Mouse (Mus musculus): ENCODE data around the gene Gm5678. TPM values are rescaled to one million over a fixed set of nuclear protein-coding genes. Genes with fewer than 3 reads are reported as not detected.
"Not testable (repeated sequence)": the region's sequence is repeated elsewhere in the genome, so short reads cannot be mapped to it uniquely, and the experiment has no call there.

The Gm5678 gene
- polyA plus RNA-seq, 1 experiment from 2014 or later, result 0.34 TPM

DNA sequence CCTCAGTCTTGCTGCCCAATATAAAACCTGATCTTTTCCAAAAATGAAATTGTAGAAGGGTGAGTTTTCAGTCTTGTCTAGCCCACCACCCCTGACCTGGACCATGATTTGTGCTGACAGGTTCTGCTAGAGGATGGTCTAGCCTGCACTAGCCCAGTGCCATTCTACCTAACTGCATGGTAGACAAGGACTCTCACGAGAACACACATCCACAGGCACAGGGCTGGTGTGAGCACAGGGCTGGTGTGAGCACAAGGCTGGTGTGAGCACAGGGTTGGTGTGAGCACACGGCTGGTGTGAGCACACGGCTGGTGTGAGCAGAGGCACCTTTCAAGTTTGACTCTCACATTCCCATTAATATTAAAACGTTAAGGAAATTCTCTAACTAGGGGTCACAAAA, 3.2 kb upstream of the Gm5678 start:
- H3K36me3 ChIP-seq (ENCODE audit: control insufficient read depth, insufficient read depth, low read length), result no peaks in the 10 kb centered on the region
- H3K4me3 ChIP-seq (replicated peaks; ENCODE audit: low read length), result no peak overlapping the region
- no peak overlapping the region for H3K27ac ChIP-seq (ENCODE audit: low read length)
- H3K27me3 ChIP-seq (ENCODE audit: control insufficient read depth, insufficient read depth, low read length), result no peaks in the 10 kb centered on the region
- 83% methylated on average over 4 of the region's 4 CpGs for WGBS
- H3K4me2 ChIP-seq (ENCODE audit: low read depth, low read length), result no peak overlapping the region
- ATAC-seq (ENCODE audit: insufficient read depth, low FRiP score), result no peak
- no peak overlapping the region for H3K9ac ChIP-seq (ENCODE audit: low read length)
- H3K9me3 ChIP-seq (replicated peaks; ENCODE audit: control insufficient read depth, low read length), result no peaks in the 10 kb centered on the region
- H3K4me1 ChIP-seq (ENCODE audit: control insufficient read depth, insufficient read depth, low read length), result no peaks in the 10 kb centered on the region

DNA sequence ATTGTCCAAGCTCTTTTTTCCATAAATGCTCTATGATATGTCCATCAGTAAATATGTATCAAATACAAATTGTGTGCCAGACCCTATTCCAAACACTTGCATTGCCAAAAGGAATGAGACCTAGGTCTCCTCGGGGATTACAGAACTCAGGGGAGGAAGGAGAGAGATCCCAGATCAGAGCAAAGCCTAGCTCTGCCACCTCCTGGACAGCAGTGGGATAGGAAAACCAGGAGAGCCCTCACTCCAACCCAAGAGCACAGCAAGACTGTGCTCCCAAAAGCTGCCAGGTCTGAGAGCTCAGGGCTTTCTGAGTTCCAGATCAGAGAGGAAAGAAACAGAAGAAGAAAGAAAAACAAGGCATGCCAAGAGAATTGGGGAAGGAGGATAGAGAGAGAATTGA, 1.2 kb upstream of the Gm5678 start:
- Histone ChIP-seq H3K4me2 (ENCODE audit: low read depth, low read length) (no peak overlapping the region), H3K4me3 (replicated peaks; ENCODE audit: low read length) (no peak overlapping the region), H3K4me1 (ENCODE audit: control insufficient read depth, insufficient read depth, low read length) (no peaks in the 10 kb centered on the region), H3K36me3 (ENCODE audit: control insufficient read depth, insufficient read depth, low read length) (no peaks in the 10 kb centered on the region), H3K9ac (ENCODE audit: low read length) (no peak overlapping the region), H3K27me3 (ENCODE audit: control insufficient read depth, insufficient read depth, low read length) (no peaks in the 10 kb centered on the region), H3K9me3 (replicated peaks; ENCODE audit: control insufficient read depth, low read length) (no peaks in the 10 kb centered on the region), H3K27ac (ENCODE audit: low read length) (no peak overlapping the region)
- no peak for ATAC-seq (ENCODE audit: insufficient read depth, low FRiP score)
- 7% methylated on average over 1 of the region's 1 CpGs for WGBS

DNA sequence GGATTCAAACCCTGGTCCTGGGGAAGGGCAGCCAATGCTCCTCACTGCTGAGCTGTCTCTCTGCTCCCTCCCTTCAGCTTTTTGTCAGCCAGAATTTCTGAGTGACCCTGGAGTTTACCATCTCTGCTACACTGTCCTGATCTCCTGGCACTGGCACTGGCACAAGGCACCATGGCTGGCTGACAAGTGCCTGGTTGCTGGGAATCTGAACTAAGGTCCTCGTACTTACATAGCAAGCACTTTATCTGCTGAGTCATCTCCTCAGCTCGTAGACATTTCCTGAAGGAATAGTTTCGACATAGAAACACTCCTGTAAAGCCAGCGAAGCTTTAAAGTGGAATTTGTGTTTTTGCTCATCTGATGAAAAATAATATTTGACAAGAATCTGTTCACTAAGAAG, 16.1 kb downstream of the Gm5678 start:
- WGBS, result 57% methylated on average over 4 of the region's 4 CpGs
- H3K27me3 ChIP-seq (ENCODE audit: control insufficient read depth, insufficient read depth, low read length), result no peaks in the 10 kb centered on the region
- H3K27ac ChIP-seq (ENCODE audit: low read length), result no peak overlapping the region
- no peak overlapping the region for H3K4me2 ChIP-seq (ENCODE audit: low read depth, low read length)
- no peak for ATAC-seq (ENCODE audit: insufficient read depth, low FRiP score)
- H3K36me3 ChIP-seq (ENCODE audit: control insufficient read depth, insufficient read depth, low read length), result no peaks in the 10 kb centered on the region
- no peaks in the 10 kb centered on the region for H3K9me3 ChIP-seq (replicated peaks; ENCODE audit: control insufficient read depth, low read length)
- H3K4me3 ChIP-seq (replicated peaks; ENCODE audit: low read length), result no peak overlapping the region
- H3K9ac ChIP-seq (ENCODE audit: low read length), result no peak overlapping the region
- H3K4me1 ChIP-seq (ENCODE audit: control insufficient read depth, insufficient read depth, low read length), result no peaks in the 10 kb centered on the region

DNA sequence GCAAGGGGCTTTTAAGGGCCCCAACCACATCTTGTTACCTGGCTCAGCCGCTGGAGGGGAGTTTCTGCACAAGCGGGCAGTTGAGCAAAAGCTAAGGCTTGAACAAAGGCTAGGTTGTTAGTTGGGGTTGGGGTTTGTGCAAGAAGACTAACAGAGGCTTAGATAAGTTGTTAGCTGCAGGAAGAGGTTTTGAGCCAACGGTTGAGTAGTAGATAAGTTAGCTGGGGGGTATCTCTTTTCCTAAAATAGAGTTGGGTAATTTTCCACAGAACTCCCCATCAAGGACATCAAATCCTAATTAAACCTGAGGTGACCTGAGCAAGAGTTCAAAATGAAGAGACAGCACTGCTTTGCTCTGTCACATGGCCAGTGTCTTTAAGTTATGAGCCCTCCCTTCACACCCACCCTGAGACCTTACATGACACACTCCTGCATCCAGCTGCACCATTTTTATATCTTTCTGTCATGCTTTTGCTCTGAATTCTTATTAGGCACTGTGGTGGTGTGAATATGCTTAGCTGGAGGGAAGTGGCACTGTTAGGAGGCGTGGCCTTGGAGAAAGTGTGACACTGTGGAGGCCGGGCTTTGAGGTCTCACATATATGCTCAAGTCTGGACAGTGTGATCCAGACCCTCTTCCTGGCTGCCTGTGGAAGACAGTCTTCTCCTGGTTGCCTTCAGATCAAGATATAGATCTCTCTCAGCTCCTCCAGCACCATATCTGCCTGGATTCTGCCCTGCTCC, 20.7 kb downstream of the Gm5678 start:
- H3K27me3 ChIP-seq (ENCODE audit: control insufficient read depth, insufficient read depth, low read length), result no peaks in the 10 kb centered on the region
- no peaks in the 10 kb centered on the region for H3K4me1 ChIP-seq (ENCODE audit: control insufficient read depth, insufficient read depth, low read length)
- no peak overlapping the region for H3K4me2 ChIP-seq (ENCODE audit: low read depth, low read length)
- H3K9ac ChIP-seq (ENCODE audit: low read length), result no peak overlapping the region
- no peaks in the 10 kb centered on the region for H3K36me3 ChIP-seq (ENCODE audit: control insufficient read depth, insufficient read depth, low read length)
- no peak for ATAC-seq (ENCODE audit: insufficient read depth, low FRiP score)
- H3K9me3 ChIP-seq (replicated peaks; ENCODE audit: control insufficient read depth, low read length), result no peaks in the 10 kb centered on the region
- H3K4me3 ChIP-seq (replicated peaks; ENCODE audit: low read length), result no peak overlapping the region
- no peak overlapping the region for H3K27ac ChIP-seq (ENCODE audit: low read length)
- WGBS, result 74% methylated on average over 5 of the region's 5 CpGs

DNA sequence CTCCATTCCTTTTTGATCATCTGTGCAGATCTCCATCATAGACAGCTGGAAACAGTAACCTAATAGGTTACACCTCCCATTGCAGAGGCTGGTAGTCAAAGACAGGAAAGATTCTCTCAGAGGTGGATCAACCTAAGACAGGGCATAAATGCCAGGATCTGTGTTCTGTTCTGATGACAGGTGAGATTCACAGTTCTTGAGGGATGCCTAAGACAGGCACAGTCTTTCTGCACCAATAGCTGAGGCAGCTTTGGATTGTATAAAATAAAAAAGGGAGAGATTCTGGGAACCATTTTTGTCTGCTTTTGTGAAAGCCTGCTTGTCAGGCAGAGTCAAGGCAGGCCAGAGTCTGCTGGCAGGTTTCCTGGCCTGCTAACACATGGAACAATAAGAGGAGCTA, 40.1 kb downstream of the Gm5678 start:
- Histone ChIP-seq H3K9me3 (replicated peaks; ENCODE audit: control insufficient read depth, low read length) (peaks cover 3% of the 10 kb centered on the region), H3K4me1 (ENCODE audit: control insufficient read depth, insufficient read depth, low read length) (no peaks in the 10 kb centered on the region), H3K4me3 (replicated peaks; ENCODE audit: low read length) (no peak overlapping the region), H3K27me3 (ENCODE audit: control insufficient read depth, insufficient read depth, low read length) (no peaks in the 10 kb centered on the region), H3K36me3 (ENCODE audit: control insufficient read depth, insufficient read depth, low read length) (no peaks in the 10 kb centered on the region; the same call in 1 of the 2 replicates), H3K4me2 (ENCODE audit: low read depth, low read length) (no peak overlapping the region), H3K27ac (ENCODE audit: low read length) (no peak overlapping the region), H3K9ac (ENCODE audit: low read length) (no peak overlapping the region)
- no peak for ATAC-seq (ENCODE audit: insufficient read depth, low FRiP score)

DNA sequence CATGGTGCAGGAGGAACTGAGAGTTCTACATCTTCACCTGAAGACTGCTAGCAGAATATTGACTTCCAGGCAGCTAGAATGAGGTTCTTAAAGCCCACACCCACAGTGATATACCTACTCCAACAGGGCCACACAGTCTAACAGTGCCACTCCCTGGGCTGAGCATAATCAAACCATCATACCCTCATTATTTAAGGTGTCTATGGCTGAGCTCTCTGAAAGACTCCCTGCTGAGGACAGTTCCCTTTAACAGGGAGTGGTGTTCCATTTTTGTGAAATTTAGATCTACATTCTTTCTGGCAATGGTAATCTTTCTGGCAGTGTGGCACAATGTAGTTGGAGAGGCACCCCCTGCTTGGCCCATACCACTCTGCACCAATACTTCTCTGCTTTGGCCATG, 41.6 kb downstream of the Gm5678 start:
- ATAC-seq (ENCODE audit: insufficient read depth, low FRiP score), result no peak
- H3K27ac ChIP-seq (ENCODE audit: low read length), result no peak overlapping the region
- H3K4me3 ChIP-seq (replicated peaks; ENCODE audit: low read length), result no peak overlapping the region
- H3K9ac ChIP-seq (ENCODE audit: low read length), result no peak overlapping the region
- H3K27me3 ChIP-seq (ENCODE audit: control insufficient read depth, insufficient read depth, low read length), result no peaks in the 10 kb centered on the region
- H3K4me2 ChIP-seq (ENCODE audit: low read depth, low read length), result no peak overlapping the region
- peaks cover 3% of the 10 kb centered on the region for H3K9me3 ChIP-seq (replicated peaks; ENCODE audit: control insufficient read depth, low read length)
- no peaks in the 10 kb centered on the region; the same call in 1 of the 2 replicates for H3K36me3 ChIP-seq (ENCODE audit: control insufficient read depth, insufficient read depth, low read length)
- H3K4me1 ChIP-seq (ENCODE audit: control insufficient read depth, insufficient read depth, low read length), result no peaks in the 10 kb centered on the region

DNA sequence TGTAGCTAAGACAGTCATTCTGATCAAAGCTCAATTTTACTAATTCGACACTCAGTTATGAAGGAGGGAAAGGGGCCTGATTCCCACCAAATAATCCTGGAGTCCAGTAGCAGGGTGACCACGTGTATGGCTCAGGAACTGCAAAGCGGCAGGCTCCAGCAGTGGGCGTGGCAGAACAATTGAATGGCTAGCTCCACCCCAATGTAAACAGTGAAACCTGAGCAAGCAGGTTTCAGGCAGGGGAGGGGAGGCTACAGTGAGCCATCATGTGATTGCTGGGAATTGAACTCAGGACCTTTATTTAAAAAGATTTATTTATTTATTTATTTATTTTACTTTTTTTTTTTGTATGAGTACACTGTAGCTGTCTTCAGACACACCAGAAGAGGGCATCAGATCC, 42.6 kb downstream of the Gm5678 start:
- not testable (repeated sequence) for H3K9me3 ChIP-seq (replicated peaks; ENCODE audit: control insufficient read depth, low read length); ATAC-seq (ENCODE audit: insufficient read depth, low FRiP score); H3K9ac ChIP-seq (ENCODE audit: low read length); H3K4me2 ChIP-seq (ENCODE audit: low read depth, low read length); H3K4me3 ChIP-seq (replicated peaks; ENCODE audit: low read length); H3K36me3 ChIP-seq (ENCODE audit: control insufficient read depth, insufficient read depth, low read length); H3K4me1 ChIP-seq (ENCODE audit: control insufficient read depth, insufficient read depth, low read length); H3K27me3 ChIP-seq (ENCODE audit: control insufficient read depth, insufficient read depth, low read length); H3K27ac ChIP-seq (ENCODE audit: low read length)
- WGBS, result 33% methylated on average over 4 of the region's 4 CpGs

DNA sequence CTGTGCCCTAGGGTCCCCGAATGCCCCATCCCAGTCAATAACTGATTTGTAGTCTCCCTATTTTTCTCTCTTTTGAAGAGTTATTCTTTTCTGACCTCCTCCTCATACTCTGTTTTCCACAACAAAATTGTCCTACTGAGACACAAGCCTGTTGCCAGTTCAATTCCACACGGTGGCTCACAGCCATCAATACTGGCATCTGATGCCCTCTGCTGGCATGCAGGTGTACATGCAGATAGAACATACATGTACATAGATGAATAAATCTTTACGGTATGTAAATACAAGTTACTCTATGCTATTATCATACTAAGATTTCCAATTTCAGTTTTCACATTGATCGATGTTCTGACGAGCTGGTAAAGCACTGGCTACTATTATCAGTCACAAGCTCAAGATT, 43.2 kb downstream of the Gm5678 start:
- 87% methylated on average over 5 of the region's 5 CpGs for WGBS
- Histone ChIP-seq H3K27me3 (ENCODE audit: control insufficient read depth, insufficient read depth, low read length) (no peaks in the 10 kb centered on the region), H3K4me2 (ENCODE audit: low read depth, low read length) (no peak overlapping the region), H3K27ac (ENCODE audit: low read length) (no peak overlapping the region), H3K9me3 (replicated peaks; ENCODE audit: control insufficient read depth, low read length) (peaks cover 3% of the 10 kb centered on the region), H3K4me1 (ENCODE audit: control insufficient read depth, insufficient read depth, low read length) (no peaks in the 10 kb centered on the region), H3K9ac (ENCODE audit: low read length) (no peak overlapping the region), H3K36me3 (ENCODE audit: control insufficient read depth, insufficient read depth, low read length) (no peaks in the 10 kb centered on the region; the same call in 1 of the 2 replicates), H3K4me3 (replicated peaks; ENCODE audit: low read length) (no peak overlapping the region)
- ATAC-seq (ENCODE audit: insufficient read depth, low FRiP score), result no peak

DNA sequence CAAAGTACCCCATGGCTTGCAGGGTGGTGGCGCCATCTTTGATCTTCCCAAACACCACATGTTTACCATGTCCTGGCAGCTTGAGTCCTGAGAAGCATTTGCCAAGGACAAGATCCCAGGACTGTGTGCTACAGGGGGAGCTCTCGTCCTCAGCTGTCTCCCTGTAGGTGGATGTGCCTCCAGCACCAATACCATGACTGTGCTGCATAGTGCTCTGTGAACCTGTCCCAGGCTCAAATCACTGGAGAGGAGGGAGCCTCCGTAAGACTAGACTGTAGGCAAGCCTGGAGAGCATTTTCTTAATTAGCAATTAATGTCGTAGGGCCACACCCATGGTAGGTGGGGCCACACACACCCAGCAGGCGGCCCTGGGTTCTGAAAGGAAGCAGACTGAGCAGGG, 48.5 kb downstream of the Gm5678 start:
- no peak for ATAC-seq (ENCODE audit: insufficient read depth, low FRiP score)
- Histone ChIP-seq H3K4me2 (ENCODE audit: low read depth, low read length) (no peak overlapping the region), H3K27me3 (ENCODE audit: control insufficient read depth, insufficient read depth, low read length) (peaks cover 3% of the 10 kb centered on the region; the same call in 1 of the 2 replicates), H3K27ac (ENCODE audit: low read length) (no peak overlapping the region), H3K4me1 (ENCODE audit: control insufficient read depth, insufficient read depth, low read length) (no peaks in the 10 kb centered on the region), H3K9ac (ENCODE audit: low read length) (no peak overlapping the region), H3K4me3 (replicated peaks; ENCODE audit: low read length) (no peak overlapping the region), H3K9me3 (replicated peaks; ENCODE audit: control insufficient read depth, low read length) (no peaks in the 10 kb centered on the region; the same call in 1 of the 2 replicates), H3K36me3 (ENCODE audit: control insufficient read depth, insufficient read depth, low read length) (no peaks in the 10 kb centered on the region)
- 78% methylated on average over 5 of the region's 5 CpGs for WGBS
